Mouse (Mus musculus) hindbrain, embryonic 11.5 days (tissue): Measurements from ENCODE around the gene Crtac1. TPM values are rescaled to one million over a fixed set of nuclear protein-coding genes. Genes with fewer than 3 reads are reported as not detected.

ENCODE experiments used
- ATAC-seq: fragments of 200-750 bp; cut with Nextera tagmentation; 2 replicates; pipeline ENCODE4 v1.8.0; 2017; ENCODE audit warnings: mild to moderate bottlenecking, moderate TSS enrichment, moderate library complexity; ENCODE audit not compliant: low FRiP score
- DNase-seq: peaks from one replicate; pipeline ENCODE4 v3.0.0-alpha.2; 2015; ENCODE audit warnings: low spot score
- H3K27ac ChIP-seq: fragments of 300-500 bp; sonication (generic); 2 replicates; pipeline ENCODE4 v1.5.1; 2014; ENCODE audit warnings: mild to moderate bottlenecking, low read depth, low read length
- H3K27me3 ChIP-seq: fragments of 300-500 bp; sonication (generic); 2 replicates; pipeline ENCODE4 v1.6.1; 2014; ENCODE audit warnings: mild to moderate bottlenecking, low read length, moderate library complexity, mixed read lengths; ENCODE audit not compliant: control insufficient read depth, insufficient read depth
- H3K36me3 ChIP-seq: fragments of 300-500 bp; sonication (generic); 2 replicates; pipeline ENCODE4 v1.6.1; 2014; ENCODE audit warnings: mild to moderate bottlenecking, low read length, moderate library complexity, mixed read lengths; ENCODE audit not compliant: control insufficient read depth, insufficient read depth
- H3K4me1 ChIP-seq: fragments of 300-500 bp; sonication (generic); replicated peaks from 2 replicates; pipeline ENCODE4 v1.6.1; 2014; ENCODE audit warnings: low read length, mixed read lengths; ENCODE audit not compliant: control insufficient read depth, insufficient read depth
- H3K4me2 ChIP-seq: fragments of 300-500 bp; sonication (generic); replicated peaks from 2 replicates; pipeline ENCODE4 v1.6.1; 2014; ENCODE audit warnings: mild to moderate bottlenecking, low read depth, low read length
- H3K4me3 ChIP-seq: fragments of 300-500 bp; sonication (generic); 2 replicates; pipeline ENCODE4 v1.5.1; 2014; ENCODE audit warnings: low read depth, low read length
- H3K9ac ChIP-seq: fragments of 300-500 bp; sonication (generic); 2 replicates; pipeline ENCODE4 v1.6.1; 2014; ENCODE audit warnings: low read depth, low read length
- H3K9me3 ChIP-seq: fragments of 300-500 bp; sonication (generic); 2 replicates; pipeline ENCODE4 v1.6.1; 2016; ENCODE audit warnings: low read length; ENCODE audit not compliant: control insufficient read depth
- WGBS: fragments of 180-500 bp; shearing (Covaris S2); extraction: QIAGEN DNeasy Blood & Tissue Kit; methylation state at CpG from one replicate; pipeline ENCODE4 v1.1.7; 2014; 5-methylcytosine and 5-hydroxymethylcytosine counted together
- polyA plus RNA-seq: library from polyadenylated mRNA; unstranded; fragments of >200 nt; fragmentation: Nextera tagmentation; extraction: Ambion mirVana; gene quantifications from 2 replicates; pipeline ENCODE4 v1.2.1, GENCODE M21; 2014

Gene Crtac1
- polyA plus RNA-seq, result 12.1 and 13.0 TPM in 2 replicates

GRCm38 (mm10) chr19:42431485-42432190, at the start of gene Crtac1:
TSS of gene Crtac1 (minus strand) at chr19:42431783.
- ATAC-seq (peak; percentile 93), DNase-seq (peak; percentile 93)
- no peaks in the 10 kb centered on the region for H3K36me3 ChIP-seq
- H3K4me1 ChIP-seq, result peaks cover 5% of the 10 kb centered on the region; the same call in 1 of the 2 replicates
- peak within 1 kb of the TSS; percentile 72 for H3K4me2 ChIP-seq
- peaks cover 30% of the 10 kb centered on the region for H3K27me3 ChIP-seq
- H3K9ac ChIP-seq, result peak within 1 kb of the TSS; percentile 71
- peak within 1 kb of the TSS; percentile 90 for H3K27ac ChIP-seq
- no peaks in the 10 kb centered on the region for H3K9me3 ChIP-seq
- WGBS, result under 1% methylated on average over 53 of the region's 88 CpGs
- peak within 1 kb of the TSS; percentile 52 for H3K4me3 ChIP-seq

DNA sequence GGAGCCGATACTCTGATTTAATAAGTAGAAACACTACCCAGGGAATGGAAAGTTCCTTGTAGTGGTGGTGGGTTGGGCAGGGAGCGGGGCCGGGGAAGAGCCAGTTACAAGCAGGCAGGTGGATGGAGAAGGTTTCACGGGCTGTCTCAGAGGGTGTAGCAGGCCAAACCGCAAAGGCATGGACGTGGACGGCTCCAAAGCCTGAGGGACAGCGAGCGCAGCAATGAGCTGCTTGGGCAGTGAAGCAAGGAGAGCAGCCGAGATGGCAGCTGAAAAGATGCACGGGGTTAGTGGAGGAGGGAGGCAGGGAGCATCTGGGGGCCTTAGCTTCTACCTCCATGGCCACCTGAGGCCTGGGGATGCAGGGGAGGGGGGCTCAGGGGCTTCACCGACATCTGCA, 46.7 kb upstream of the Crtac1 start:
- no peak overlapping the region for H3K27ac ChIP-seq
- 51% methylated on average over 12 of the region's 12 CpGs for WGBS
- ATAC-seq, result peak; percentile 49
- no peaks in the 10 kb centered on the region for H3K9me3 ChIP-seq
- DNase-seq, result peak; percentile 29
- no peak overlapping the region for H3K4me3 ChIP-seq
- no peaks in the 10 kb centered on the region for H3K4me1 ChIP-seq
- H3K36me3 ChIP-seq, result no peaks in the 10 kb centered on the region
- H3K9ac ChIP-seq, result no peak overlapping the region
- H3K4me2 ChIP-seq, result no peak overlapping the region
- H3K27me3 ChIP-seq, result no peaks in the 10 kb centered on the region

- H3K27me3 ChIP-seq, result no peaks in the 10 kb centered on the region
- no peak overlapping the region for H3K4me2 ChIP-seq
- H3K36me3 ChIP-seq, result no peaks in the 10 kb centered on the region
- no peaks in the 10 kb centered on the region for H3K9me3 ChIP-seq
- ATAC-seq (no peak), DNase-seq (no peak)
- H3K9ac ChIP-seq, result no peak overlapping the region
- H3K27ac ChIP-seq, result no peak overlapping the region
- H3K4me3 ChIP-seq, result no peak overlapping the region
- WGBS, result 89% methylated on average over 5 of the region's 5 CpGs
- no peaks in the 10 kb centered on the region for H3K4me1 ChIP-seq
Measured at GRCm38 (mm10) chr19:42477769-42478168, 46.2 kb upstream of the Crtac1 start.

DNA sequence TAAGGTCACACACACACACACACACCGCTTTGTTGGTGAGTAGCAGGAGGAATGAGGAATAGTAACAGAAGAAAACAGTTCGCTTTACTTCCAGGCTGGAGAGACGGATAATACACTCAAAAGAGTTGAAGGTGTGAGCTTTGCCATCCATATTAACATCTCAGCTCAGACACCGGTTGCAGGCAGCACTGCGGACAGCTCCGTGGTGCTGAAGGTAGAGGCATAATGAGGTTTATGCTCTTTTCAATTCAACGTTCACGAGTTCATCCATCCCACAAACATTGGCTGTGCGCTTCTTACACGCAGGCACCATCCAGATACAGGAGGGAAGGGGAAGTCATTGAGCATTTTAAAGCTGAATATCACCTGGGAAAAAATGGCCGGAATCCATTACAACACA, 41.2 kb upstream of the Crtac1 start:
- no peak overlapping the region for H3K27ac ChIP-seq
- H3K9ac ChIP-seq, result no peak overlapping the region
- no peaks in the 10 kb centered on the region for H3K36me3 ChIP-seq
- no peak overlapping the region for H3K4me3 ChIP-seq
- no peaks in the 10 kb centered on the region for H3K9me3 ChIP-seq
- 28% methylated on average over 11 of the region's 11 CpGs for WGBS
- H3K27me3 ChIP-seq, result no peaks in the 10 kb centered on the region
- H3K4me2 ChIP-seq, result no peak overlapping the region
- DNase-seq (peak; percentile 54), ATAC-seq (no peak)
- H3K4me1 ChIP-seq, result no peaks in the 10 kb centered on the region

GRCm38 (mm10) chr19:42471571-42471970, 40.0 kb upstream of the Crtac1 start:
- Histone ChIP-seq H3K27ac (0 out of 2 replicates have a peak overlapping the region, but pooled peaks have one; percentile 27), H3K9ac (no peak overlapping the region), H3K4me1 (no peaks in the 10 kb centered on the region), H3K4me3 (no peak overlapping the region), H3K27me3 (no peaks in the 10 kb centered on the region), H3K9me3 (no peaks in the 10 kb centered on the region), H3K4me2 (no peak overlapping the region), H3K36me3 (no peaks in the 10 kb centered on the region)
- peak; percentile 56; the same call in 1 of the 2 replicates for ATAC-seq
- WGBS, result 60% methylated on average over 4 of the region's 4 CpGs
- peak; percentile 21 for DNase-seq

- no peaks in the 10 kb centered on the region for H3K27me3 ChIP-seq
- no peaks in the 10 kb centered on the region for H3K9me3 ChIP-seq
- no peak overlapping the region for H3K9ac ChIP-seq
- WGBS, result 55% methylated on average over 6 of the region's 6 CpGs
- DNase-seq, result no peak
- H3K27ac ChIP-seq, result no peak overlapping the region
- peaks cover 2% of the 10 kb centered on the region; the same call in 1 of the 2 replicates for H3K4me1 ChIP-seq
- ATAC-seq, result no peak
- no peak overlapping the region for H3K4me3 ChIP-seq
- H3K4me2 ChIP-seq, result no peak overlapping the region
- no peaks in the 10 kb centered on the region for H3K36me3 ChIP-seq
Measured at GRCm38 (mm10) chr19:42461851-42462250, 30.3 kb upstream of the Crtac1 start.

DNA sequence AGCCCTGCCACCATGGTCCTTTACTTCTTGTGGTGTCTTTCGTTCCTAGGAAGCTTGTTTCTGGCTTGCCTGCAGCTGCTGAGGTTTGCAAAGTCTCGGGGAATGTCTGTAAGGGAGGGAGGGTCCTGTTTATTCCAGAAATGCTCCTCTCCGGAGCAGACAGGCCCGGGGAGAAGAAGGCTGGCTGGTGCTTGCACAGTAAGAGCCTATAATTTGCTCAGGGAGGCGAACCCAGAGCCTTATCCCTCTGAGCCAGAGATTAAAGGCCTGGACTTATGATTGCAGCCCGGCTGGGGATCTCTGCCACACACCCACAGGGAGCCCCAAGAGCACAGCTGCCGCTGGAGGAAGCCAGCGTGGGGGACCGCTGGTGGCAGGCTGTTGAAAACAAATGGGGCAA, 29.8 kb upstream of the Crtac1 start:
- Histone ChIP-seq H3K9ac (no peak overlapping the region), H3K4me2 (no peak overlapping the region), H3K27ac (no peak overlapping the region), H3K36me3 (no peaks in the 10 kb centered on the region), H3K4me3 (no peak overlapping the region), H3K9me3 (no peaks in the 10 kb centered on the region), H3K4me1 (peaks cover 2% of the 10 kb centered on the region; the same call in 1 of the 2 replicates), H3K27me3 (no peaks in the 10 kb centered on the region)
- DNase-seq (no peak), ATAC-seq (no peak)
- 54% methylated on average over 9 of the region's 9 CpGs for WGBS

GRCm38 (mm10) chr19:42459512-42459911, 27.9 kb upstream of the Crtac1 start:
- H3K27ac ChIP-seq, result no peak overlapping the region
- H3K36me3 ChIP-seq, result no peaks in the 10 kb centered on the region
- no peak for ATAC-seq
- H3K9ac ChIP-seq, result no peak overlapping the region
- 85% methylated on average over 8 of the region's 8 CpGs for WGBS
- H3K4me1 ChIP-seq, result peaks cover 2% of the 10 kb centered on the region; the same call in 1 of the 2 replicates
- DNase-seq, result no peak
- no peaks in the 10 kb centered on the region for H3K9me3 ChIP-seq
- no peaks in the 10 kb centered on the region for H3K27me3 ChIP-seq
- no peak overlapping the region for H3K4me3 ChIP-seq
- H3K4me2 ChIP-seq, result no peak overlapping the region
